ENCODE assay signal across 17 mouse cellular contexts in the genomic region with DNA sequence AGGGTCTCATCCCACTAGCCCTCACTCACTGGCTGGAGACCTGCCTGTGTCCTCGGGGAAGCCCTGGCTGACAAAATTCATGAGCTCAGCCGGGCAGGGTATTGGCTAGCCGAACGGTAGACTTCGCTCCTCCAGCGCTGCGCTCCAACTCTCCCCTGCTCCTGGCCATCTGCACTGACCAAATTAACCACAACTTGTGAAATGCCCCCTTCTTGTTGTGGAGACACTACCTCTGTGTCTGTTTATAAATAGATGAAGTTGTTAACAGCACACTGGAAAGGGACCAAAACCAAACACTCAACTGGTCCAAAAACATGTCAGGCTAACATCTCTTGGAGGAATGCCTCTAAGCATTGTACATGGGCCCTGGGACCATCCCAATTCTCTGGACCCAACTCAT. TPM values are rescaled to one million over a fixed set of nuclear protein-coding genes. Genes with fewer than 3 reads are reported as not detected.
DNase-seq lines count a peak whose midpoint lies in the region; ATAC-seq and TF ChIP-seq lines count a peak whose summit lies in the region.
"Had no signal": no experiment of that assay in that cellular context is flagged by ENCODE, and none has a peak within 500 bp of the region (broad histone marks: within the 10 kb centered on the region; RNA-seq: fewer than 3 reads in every experiment).

No protein-coding gene starts in this region.

- no peak overlapping the region for H3K27ac ChIP-seq in lung, embryonic 14.5 days (ENCODE audit: low read depth)
- H3K27ac ChIP-seq in forebrain, embryonic 15.5 days (replicated peaks) = no peak overlapping the region
- H3K27ac ChIP-seq in midbrain, postnatal 0 days (ENCODE audit: low read depth, low read length) = no peak overlapping the region
- H3K27ac ChIP-seq: stomach, embryonic 15.5 days had no signal

- peak; percentile 22; the same call in 1 of the 2 replicates for ATAC-seq in lung, embryonic 14.5 days (ENCODE audit: insufficient read depth)
- peak; percentile 62 for ATAC-seq in forebrain, embryonic 15.5 days (replicated peaks)
- ATAC-seq in midbrain, postnatal 0 days (ENCODE audit: low FRiP score) = peak; percentile 50; the same call in 1 of the 2 replicates

- no peaks in the 10 kb centered on the region for H3K9me3 ChIP-seq in lung, embryonic 14.5 days (ENCODE audit: low read depth, low read length)
- H3K9me3 ChIP-seq in forebrain, embryonic 15.5 days = no peaks in the 10 kb centered on the region
- no peaks in the 10 kb centered on the region for H3K9me3 ChIP-seq in midbrain, postnatal 0 days (ENCODE audit: low read length)
- H3K9me3 ChIP-seq: limb, embryonic 15.5 days; neural tube, embryonic 12.5 days; stomach, embryonic 15.5 days had no signal

- H3K4me1 ChIP-seq in lung, embryonic 14.5 days (ENCODE audit: insufficient read depth) = peaks cover 5% of the 10 kb centered on the region
- H3K4me1 ChIP-seq in lung, adult 2 months (ENCODE audit: control insufficient read depth, insufficient read depth, low read length) = peaks cover 5% of the 10 kb centered on the region
- peaks cover 57% of the 10 kb centered on the region for H3K4me1 ChIP-seq in forebrain, embryonic 15.5 days
- H3K4me1 ChIP-seq in midbrain, postnatal 0 days (ENCODE audit: insufficient read depth, low read length) = peaks cover 21% of the 10 kb centered on the region

- H3K36me3 ChIP-seq in lung, embryonic 14.5 days (ENCODE audit: insufficient read depth) = 0 out of 2 replicates have a peak, but pooled peaks cover under 1% of the 10 kb centered on the region
- H3K36me3 ChIP-seq in forebrain, embryonic 15.5 days = peaks cover 4% of the 10 kb centered on the region; the same call in 1 of the 2 replicates
- no peaks in the 10 kb centered on the region; the same call in 1 of the 2 replicates for H3K36me3 ChIP-seq in midbrain, postnatal 0 days (ENCODE audit: insufficient read depth, low read length)
- H3K36me3 ChIP-seq: limb, embryonic 15.5 days; stomach, embryonic 15.5 days had no signal

- no peak overlapping the region for H3K9ac ChIP-seq in lung, embryonic 14.5 days
- H3K9ac ChIP-seq in forebrain, embryonic 15.5 days (replicated peaks) = no peak overlapping the region
- no peak overlapping the region for H3K9ac ChIP-seq in midbrain, postnatal 0 days (replicated peaks; ENCODE audit: low read length, poor library complexity, severe bottlenecking)
- H3K9ac ChIP-seq: limb, embryonic 15.5 days; neural tube, embryonic 12.5 days; stomach, embryonic 15.5 days had no signal

- DNase-seq in cerebellum, postnatal 10 days = peak; percentile 50 to 57
- DNase-seq in cerebellum, adult 18-20 months = no peak
- DNase-seq in lung, embryonic 14.5 days = peak; percentile 46
- no peak for DNase-seq in lung, adult 2 months
- peak; percentile 65 for DNase-seq in midbrain, postnatal 0 days (ENCODE audit: low spot score)
- DNase-seq in kidney, adult 11 months = no peak
- DNase-seq in gastrocnemius, adult 8-10 months (ENCODE audit: low spot score in 2 of 2) = no peak
- DNase-seq: adrenal gland, postnatal 10 days; gastrocnemius, postnatal 14 days; kidney, adult 9 months; lung, adult 18-20 months; thymus, postnatal 36 days had no signal

- 80% methylated on average over 7 of the region's 7 CpGs for WGBS in lung, embryonic 14.5 days
- WGBS in lung, adult 2 months = 70% methylated on average over 7 of the region's 7 CpGs
- 46% methylated on average over 7 of the region's 7 CpGs for WGBS in forebrain, embryonic 15.5 days
- 74% methylated on average over 7 of the region's 7 CpGs for WGBS in midbrain, postnatal 0 days

- no peak for TF ChIP-seq CTCF in lung, embryonic 14.5 days (IDR thresholded peaks at IDR 0.05; ENCODE audit: low read depth)
- no peak for TF ChIP-seq CTCF in lung, adult 2 months (IDR thresholded peaks at IDR 0.05; ENCODE audit: insufficient read depth, low read length)
- no peak for TF ChIP-seq CTCF in midbrain, postnatal 0 days (IDR thresholded peaks at IDR 0.05)

- no peak for TF ChIP-seq POLR2A in lung, adult 2 months (IDR thresholded peaks at IDR 0.05; ENCODE audit: borderline replicate concordance, extremely low read depth, low read depth, low read length)

- H3K4me2 ChIP-seq in lung, embryonic 14.5 days = no peak overlapping the region
- no peak overlapping the region for H3K4me2 ChIP-seq in forebrain, embryonic 15.5 days (replicated peaks)
- H3K4me2 ChIP-seq in midbrain, postnatal 0 days (ENCODE audit: low read depth, low read length, poor library complexity, severe bottlenecking) = no peak overlapping the region
- H3K4me2 ChIP-seq: limb, embryonic 15.5 days; stomach, embryonic 15.5 days had no signal

- no peaks in the 10 kb centered on the region for H3K27me3 ChIP-seq in lung, embryonic 14.5 days (ENCODE audit: insufficient read depth, low read length)
- no peaks in the 10 kb centered on the region for H3K27me3 ChIP-seq in forebrain, embryonic 15.5 days
- no peaks in the 10 kb centered on the region for H3K27me3 ChIP-seq in midbrain, postnatal 0 days (ENCODE audit: insufficient read depth, low read length)
- H3K27me3 ChIP-seq: limb, embryonic 15.5 days; neural tube, embryonic 12.5 days; stomach, embryonic 15.5 days had no signal

- no peak overlapping the region for H3K4me3 ChIP-seq in lung, embryonic 14.5 days (ENCODE audit: low read depth, low read length)
- H3K4me3 ChIP-seq in lung, adult 2 months (replicated peaks; ENCODE audit: extremely low read depth, low read depth, low read length) = no peak overlapping the region
- H3K4me3 ChIP-seq in forebrain, embryonic 15.5 days = no peak overlapping the region
- H3K4me3 ChIP-seq in midbrain, postnatal 0 days (ENCODE audit: low read depth, low read length) = no peak overlapping the region
- H3K4me3 ChIP-seq: limb, embryonic 15.5 days; neural tube, embryonic 12.5 days; stomach, embryonic 15.5 days had no signal

RNA-seq across cellular contexts. Expression of gene Map1b, which starts 42.2 kb away (rescaled TPM):
- 72.2 and 73.3 TPM in 2 replicates for polyA plus RNA-seq in lung, embryonic 14.5 days (2014; fragmentation: Nextera tagmentation; extraction: Ambion mirVana)
- 2.3 and 4.1 TPM in 2 replicates for polyA plus RNA-seq in lung, adult 2 months (2012; rRNA removed)
- polyA plus RNA-seq in forebrain, embryonic 15.5 days (2015; fragmentation: Nextera tagmentation; extraction: Ambion mirVana) = 1,899 and 1,916 TPM in 2 replicates
- total RNA-seq in midbrain, postnatal 0 days (2014; rRNA removed) = 913 and 940 TPM in 2 replicates
- 1,865 and 2,125 TPM in 2 replicates for polyA plus RNA-seq in midbrain, postnatal 0 days (2015; fragmentation: Nextera tagmentation; extraction: Ambion mirVana)
- total RNA-seq in gastrocnemius, adult 8-10 months (2022) = 10 to 100 TPM in 1 of 4 experiments, 1 to 10 TPM in 3; 6.1 to 10.2 (median 8.4) TPM
- total RNA-seq: megakaryocyte-erythroid progenitor cell, adult 5-6 weeks had no signal

Comparison
In these comparisons a context has a peak if more than half of its experiments do, and no peak if none do; other contexts are left out.
1. DNase-seq: peak in cerebellum, postnatal 10 days (2 of 2), lung, embryonic 14.5 days (single experiment) and midbrain, postnatal 0 days (single experiment); none in cerebellum, adult 18-20 months (0 of 2), lung, adult 2 months (single experiment), kidney, adult 11 months (single experiment) and gastrocnemius, adult 8-10 months (0 of 2).
2. RNA of gene Map1b, which starts 42.2 kb away (polyA plus RNA-seq): 1,865 to 2,125 TPM in midbrain, postnatal 0 days and 1,899 to 1,916 TPM in forebrain, embryonic 15.5 days; 72.2 to 73.3 TPM in lung, embryonic 14.5 days and 2.3 to 4.1 TPM in lung, adult 2 months; every median in the first group is over 10 times any median in the second.
3. Peak in every context shown above with its lines, with median percentiles within 50 percentile points of each other: ATAC-seq.